Mouse (Mus musculus) layer of hippocampus, adult 9-10 months (tissue): ENCODE results near the gene Vegfc.

Experiments used
- DNase-seq: peaks from one replicate; pipeline ENCODE4 v3.0.0; 2022; ENCODE audit warnings: low spot score

Gene Vegfc

DNA sequence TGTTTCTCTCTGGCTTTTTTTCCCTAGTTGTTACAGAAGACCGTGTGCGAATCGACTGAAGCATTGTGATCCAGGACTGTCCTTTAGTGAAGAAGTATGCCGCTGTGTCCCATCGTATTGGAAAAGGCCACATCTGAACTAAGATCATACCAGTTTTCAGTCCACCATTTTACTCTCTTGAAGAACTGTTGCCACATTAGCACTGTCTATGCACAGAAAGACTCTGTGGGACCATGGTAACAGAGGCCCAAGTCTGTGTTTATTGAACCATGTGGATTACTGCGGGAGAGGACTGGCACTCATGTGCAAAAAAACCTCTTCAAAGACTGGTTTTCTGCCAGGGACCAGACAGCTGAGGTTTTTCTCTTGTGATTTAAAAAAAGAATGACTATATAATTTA, 108.5 kb downstream of the Vegfc start:
- no peak for DNase-seq

DNA sequence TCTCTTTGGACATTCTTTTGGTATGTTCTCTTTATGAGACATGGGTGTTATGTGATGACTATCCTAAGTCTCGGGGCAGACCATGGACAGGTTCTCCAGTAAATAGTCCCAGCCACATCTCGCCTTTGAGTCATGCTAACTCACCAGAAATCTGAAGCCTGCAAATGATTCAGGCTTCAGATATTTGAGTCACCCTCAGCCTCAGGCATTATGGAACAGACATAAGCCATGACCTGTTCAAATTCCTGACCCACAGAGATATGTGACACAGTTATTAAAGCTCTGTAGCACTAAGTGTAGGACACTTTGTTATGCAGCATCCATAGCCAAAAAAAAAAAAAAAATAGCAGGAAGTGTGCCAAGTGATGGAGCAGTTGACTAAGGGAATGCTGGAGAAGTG, 138.8 kb downstream of the Vegfc start:
- DNase-seq, result no peak

GRCm38 (mm10) chr8:54228801-54229204, 151.4 kb downstream of the Vegfc start:
- peak; percentile 1 for DNase-seq

DNA sequence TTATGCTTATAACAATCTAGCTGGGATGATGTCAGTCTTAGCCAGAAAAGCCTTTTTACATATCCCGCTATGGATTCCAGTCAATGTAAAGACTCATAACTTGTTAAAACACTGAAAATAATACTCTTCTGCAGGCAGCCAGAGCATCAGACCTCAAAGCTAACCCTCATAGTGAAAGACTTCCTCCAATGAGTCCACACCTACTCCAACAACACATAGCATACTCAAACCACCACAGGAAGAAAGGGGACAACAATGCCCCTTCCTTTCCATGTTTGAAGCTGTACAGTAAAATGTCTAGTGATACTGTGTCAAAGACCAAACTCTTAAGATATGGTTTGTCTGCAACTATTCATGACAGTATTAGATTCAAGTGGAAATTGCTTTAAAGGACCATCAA, 153.2 kb downstream of the Vegfc start:
- no peak for DNase-seq

DNA sequence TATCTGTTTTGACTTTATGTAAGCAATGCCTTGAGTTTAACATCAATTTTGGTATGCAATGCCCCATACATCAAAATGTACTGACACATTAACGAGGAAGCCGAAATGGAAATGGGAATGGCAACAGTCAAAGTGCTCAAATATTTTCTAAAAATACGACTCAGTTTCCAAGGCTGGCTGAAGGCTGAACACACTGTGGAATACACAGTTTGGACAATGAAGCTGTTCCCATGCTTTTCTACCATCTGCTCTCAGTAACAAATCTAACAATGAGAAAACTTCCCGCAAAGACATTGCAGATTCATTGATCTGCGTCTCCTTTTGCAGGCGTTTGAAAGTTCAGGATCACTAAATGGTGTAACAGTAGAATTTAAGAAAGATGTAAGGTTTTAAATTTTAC, 155.9 kb downstream of the Vegfc start:
- no peak for DNase-seq
